Mouse (Mus musculus) gastrocnemius, postnatal 4 days (tissue): ENCODE data around the gene Cmip. TPM values are rescaled to one million over a fixed set of nuclear protein-coding genes. Genes with fewer than 3 reads are reported as not detected.
"Not testable (repeated sequence)": the region's sequence is repeated elsewhere in the genome, so short reads cannot be mapped to it uniquely, and the experiment has no call there.

Experiments
- DNase-seq, 2 experiments: peaks; one replicate each; pipeline ENCODE4 v3.0.0; 2021 to 2022; ENCODE audit warnings: low spot score in 2 of 2, mixed read lengths in 2 of 2
- total RNA-seq, 2 experiments: library from RNA; stranded (reverse); gene quantifications; 2 replicates each; pipeline ENCODE4 v1.2.3; 2021

Gene Cmip
- total RNA-seq, 2 experiments from 2014 or later: 39.1 to 40.7 TPM

DNA sequence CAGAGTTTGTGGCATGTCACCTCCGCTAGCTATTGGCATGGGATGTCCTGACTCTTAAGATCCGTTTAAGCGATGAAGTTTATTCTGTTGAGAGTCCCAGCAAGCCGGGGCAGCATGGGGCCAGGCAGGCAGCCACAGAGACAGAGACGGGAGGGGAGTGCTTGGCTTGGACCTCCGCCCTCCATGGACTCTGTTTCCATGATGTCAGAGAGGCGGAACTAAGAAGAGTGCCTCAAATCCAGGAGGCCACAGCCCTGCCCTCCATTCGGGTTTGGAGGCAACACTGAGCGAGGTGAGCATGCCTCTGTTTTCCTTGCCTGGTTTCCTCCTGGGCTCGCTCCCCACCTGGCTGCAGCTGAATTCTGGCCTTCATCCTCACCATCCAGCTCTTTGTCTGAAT lies 153.5 kb downstream of the Cmip start:
- peak in 1 of 2 experiments; percentile 52 for DNase-seq

DNA sequence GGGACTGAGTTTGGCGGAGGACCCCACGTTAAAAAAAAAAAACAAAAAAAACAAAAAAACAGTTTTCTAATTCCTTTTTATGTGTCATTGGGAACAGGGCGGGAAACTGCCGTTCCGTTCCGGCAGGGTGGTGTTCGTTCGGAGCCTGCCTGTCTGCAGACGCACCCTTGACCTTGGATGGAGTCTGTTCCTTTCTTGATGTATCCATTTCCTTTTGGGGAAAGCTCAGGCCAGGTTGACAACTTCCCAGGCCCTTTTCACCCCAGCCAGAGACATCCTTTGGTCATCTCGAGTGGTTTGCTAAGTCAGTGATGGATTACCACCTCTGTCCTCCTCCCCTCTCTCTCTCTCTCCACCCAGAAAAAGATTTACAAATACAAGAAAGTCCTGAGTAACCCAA lies 154.0 kb downstream of the Cmip start:
- no peak for DNase-seq

DNA sequence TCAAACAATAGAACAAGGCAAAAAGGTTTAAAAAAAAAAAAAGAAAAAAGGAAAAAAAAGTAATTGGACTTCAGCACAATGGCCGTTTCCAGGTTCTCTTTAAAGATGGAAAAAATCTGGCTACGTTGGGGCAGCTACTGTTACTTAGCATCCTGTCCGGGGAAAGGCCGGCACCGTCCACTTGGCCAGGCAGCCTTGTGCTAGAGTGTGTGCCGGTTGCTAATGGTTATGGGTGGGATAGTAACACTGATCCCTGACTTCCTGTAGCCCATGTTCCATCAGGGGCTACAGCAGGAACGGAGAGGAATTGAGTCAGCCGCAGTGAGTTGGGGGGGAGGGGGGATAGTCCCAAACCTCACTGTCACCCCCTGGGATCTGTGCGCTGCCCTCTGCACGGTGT lies 155.4 kb downstream of the Cmip start:
- DNase-seq: no peak

DNA sequence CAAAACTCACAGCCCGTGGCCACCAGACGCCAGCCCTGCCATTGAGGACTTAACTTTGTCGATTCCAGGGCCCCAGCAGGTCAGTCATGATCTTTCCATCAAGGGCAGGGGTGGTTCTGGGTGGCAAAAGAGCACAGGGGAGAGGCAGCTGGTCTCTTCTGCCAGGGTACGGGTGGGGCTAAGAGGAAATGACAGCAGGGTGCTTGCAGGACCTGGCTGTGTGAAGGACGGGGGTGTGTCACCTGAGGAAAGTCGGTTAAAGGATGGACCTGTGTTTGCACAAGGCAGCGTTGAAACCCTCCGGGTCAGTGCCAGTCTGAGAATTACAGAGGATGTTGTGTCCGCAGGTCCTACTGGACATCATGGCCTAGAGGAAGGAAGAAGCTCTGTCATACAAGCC lies 161.0 kb downstream of the Cmip start:
- DNase-seq: no peak

DNA sequence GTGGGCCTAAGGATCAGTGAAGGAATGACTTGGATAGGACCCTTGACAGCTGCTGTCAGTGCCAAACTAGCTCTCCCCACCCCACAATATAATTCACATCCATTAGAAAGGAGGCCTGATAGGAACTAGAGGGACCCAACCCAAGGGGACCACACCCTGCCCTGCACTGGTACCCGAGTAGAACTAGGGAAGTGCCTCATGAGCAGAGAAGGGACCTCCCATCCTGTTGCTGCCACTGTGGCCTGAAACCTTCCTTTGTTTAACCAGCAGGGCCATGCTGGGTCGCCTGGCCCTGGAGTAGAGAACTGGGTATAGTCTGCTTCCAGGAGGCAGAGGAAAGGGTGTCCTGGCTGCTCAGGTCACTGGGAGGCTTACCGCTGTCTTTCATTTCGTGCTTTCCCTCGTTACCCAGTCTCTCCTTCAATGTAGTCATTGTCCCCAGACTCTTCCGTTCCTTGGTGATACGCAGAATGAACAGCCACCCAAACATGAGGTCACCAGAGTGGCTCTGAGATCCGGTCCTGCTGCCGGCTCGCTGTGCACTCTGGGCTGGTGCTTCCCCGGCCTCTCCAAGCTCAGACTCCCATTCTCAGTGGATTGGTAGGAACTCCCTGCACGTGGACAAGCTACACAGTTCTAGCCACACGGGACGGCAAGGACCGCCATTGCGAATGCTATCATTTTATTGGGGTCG lies 164.1 kb downstream of the Cmip start:
- DNase-seq: no peak

DNA sequence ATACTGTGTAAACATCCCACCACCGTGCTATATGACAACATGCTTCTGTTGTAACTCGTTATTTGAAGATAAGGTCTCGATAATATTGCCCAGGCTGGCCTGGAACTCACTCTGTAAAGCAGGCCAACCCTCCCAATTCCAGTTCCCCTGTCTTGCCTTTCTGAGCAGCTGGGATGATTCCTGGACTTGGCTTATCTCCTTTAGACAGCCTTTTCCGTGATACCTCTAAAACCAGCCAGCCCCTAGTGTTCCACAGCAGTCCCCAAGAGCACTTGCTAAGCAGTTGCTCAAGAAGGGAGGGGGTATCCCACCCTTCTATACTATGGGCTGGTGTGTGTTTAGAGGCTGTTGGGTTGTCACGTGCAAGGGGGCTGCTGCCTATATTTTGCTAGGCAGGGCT lies 165.0 kb downstream of the Cmip start:
- no peak for DNase-seq

DNA sequence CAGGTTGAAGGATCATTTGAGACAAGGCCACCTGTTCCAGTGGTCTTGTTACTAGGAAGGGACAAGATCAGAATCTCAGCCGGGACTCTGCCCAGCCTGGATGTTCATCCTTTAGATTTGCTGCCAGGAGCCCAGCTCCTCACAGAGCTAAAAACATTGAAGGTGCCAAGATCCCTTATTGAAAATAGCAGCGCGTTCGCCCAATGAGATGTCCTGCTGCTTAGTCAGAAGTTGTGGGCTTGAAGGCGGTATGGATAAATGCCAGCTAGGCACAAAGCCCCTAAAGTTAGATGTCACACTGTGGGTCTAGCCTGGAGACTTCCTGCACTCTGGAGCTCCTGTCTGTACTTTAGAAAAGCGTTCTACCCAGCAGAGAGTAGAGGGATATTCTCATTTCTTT lies 165.5 kb downstream of the Cmip start:
- no peak for DNase-seq

DNA sequence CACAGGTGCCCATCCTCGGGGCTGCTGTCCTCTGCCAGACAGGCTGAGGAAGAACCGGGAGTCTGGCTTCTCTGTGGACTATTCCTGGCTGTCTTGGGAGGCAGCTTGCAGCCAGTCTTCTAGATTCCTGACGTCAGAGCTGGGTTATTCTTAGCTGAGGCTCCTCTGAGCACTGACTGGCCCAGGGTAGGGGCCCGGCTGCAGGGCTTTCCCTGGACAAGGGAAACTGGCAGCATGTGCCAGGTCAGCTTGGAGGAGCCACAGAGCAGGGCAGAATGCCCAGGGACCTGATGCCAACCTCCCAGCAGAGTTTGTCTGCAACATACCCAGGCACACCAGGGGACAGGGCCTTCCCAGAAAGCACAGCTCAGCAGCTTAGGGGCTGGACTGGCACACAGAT lies 166.2 kb downstream of the Cmip start:
- peak in 1 of 2 experiments; percentile 74 for DNase-seq

DNA sequence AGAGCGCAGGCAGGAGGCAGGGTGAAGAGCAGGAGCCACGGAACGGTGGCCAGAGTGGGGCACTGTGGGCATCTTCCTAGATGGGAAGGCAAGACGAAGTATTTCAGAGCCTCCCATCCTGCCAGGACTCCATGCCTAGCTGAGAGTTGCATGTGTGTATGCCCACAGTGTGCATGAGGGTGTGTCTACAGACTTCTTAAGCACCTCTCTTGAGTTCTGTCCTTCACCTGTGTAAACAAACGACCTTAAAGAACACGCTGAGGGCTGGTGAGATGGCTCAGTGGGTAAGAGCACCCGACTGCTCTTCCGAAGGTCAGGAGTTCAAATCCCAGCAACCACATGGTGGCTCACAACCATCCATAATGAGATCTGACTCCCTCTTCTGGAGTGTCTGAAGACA lies 171.0 kb downstream of the Cmip start:
- DNase-seq: not testable (repeated sequence)

DNA sequence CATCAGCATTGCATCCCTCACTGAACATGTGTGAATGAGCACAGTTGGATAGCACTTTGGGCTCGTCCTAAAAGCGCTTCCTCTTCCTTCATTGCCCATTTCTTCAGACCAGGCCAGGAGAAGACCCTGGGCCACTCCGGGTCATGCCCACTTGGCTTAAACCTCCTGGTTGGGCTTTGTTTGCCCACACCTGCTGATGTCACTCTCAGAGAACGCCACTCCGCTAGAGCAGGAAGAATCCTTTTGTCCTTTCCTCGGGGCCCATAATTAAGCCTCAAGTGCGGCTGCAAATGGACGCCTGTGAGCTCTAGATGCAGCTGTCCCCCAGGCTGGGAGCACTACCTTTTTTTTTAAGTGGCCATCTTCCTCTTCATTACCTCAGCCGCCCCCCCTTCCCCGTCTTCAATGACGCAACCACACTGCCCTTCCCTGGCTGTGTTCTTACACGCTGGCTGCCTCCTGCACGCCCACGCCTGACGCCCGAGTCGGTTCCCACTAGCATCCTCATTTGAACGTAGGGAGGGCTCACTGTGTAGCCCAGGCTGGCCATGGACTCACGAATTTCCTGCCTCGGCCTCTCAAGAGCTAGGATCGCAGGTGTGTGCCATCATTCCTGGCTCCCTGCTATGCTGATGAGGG lies 171.8 kb downstream of the Cmip start:
- DNase-seq: no peak

DNA sequence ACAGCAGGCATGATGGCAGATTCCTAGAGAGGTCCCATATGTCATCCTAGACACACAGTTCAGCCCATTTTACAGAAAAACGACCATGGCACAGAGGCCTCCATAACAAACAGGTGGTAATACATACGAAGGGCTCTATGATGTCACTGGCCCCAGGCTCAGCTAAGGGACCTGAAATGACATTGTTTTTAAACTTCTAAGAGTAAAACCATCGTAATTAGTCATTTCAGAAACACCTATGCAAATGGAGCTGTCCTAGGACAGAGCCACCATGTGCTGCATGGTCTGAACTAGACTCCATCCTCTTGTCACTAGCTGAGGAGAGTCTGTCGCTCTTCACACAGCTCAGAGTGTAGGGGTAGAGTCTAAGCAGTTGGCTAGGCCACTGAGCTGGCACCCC lies 173.8 kb downstream of the Cmip start:
- DNase-seq: no peak

DNA sequence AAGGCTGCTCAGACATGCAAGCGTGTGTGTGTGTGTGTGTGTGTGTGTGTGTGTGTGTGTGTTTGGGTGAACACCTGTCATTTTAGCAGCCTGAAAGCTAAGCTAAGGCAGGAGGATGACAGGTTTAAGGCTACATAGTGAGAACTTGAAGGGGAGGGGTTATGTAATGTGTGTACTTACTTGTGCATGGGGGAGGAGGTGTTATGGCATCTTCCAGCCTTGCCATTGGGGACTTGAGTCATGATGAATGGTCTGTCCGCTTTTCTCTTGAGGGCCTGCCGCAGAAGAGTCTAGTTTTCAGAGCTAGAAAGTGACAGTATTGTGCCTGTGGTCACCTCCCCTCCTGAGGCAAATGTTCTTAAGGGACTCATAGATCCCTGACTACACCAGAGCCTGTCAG lies 174.7 kb downstream of the Cmip start:
- DNase-seq: no peak

DNA sequence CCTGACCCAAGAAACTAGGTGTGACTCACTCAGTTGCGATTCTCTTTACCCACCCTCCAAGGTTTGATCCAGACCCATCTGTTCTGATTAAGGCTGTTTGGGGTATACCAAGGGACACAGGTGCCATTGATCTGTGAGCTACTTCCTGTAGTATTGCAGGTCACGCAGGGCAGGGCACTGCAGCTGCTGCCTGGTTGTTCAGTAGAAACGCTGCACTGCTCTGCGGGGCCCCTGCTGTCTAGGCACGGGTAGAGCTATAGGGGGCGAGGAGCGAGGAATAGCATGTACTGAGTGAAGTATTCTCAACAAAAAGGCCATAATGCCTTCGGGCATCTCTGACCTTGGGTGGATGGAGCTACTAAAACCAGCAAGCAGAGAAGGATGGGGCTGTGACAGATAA lies 175.2 kb downstream of the Cmip start:
- no peak for DNase-seq

DNA sequence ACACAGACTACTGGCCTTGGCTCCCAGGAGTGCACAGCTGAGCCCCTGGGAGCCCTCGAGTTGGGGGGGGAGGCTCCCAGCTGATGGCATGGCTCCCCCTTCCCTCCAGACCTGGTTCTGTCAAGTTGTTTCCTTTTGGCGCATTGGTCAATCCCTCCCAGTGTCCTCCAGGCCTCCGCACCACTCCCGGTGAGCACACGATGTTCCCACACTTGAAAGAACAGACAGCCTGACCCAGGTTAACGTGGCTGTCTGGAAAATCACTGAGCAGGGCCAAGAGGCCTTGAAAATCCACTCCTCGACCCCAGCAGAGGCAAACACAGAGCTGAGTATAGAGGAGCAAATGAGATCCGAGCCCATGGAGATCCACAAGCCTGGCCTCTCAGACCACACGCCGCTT lies 177.1 kb downstream of the Cmip start:
- no peak for DNase-seq

DNA sequence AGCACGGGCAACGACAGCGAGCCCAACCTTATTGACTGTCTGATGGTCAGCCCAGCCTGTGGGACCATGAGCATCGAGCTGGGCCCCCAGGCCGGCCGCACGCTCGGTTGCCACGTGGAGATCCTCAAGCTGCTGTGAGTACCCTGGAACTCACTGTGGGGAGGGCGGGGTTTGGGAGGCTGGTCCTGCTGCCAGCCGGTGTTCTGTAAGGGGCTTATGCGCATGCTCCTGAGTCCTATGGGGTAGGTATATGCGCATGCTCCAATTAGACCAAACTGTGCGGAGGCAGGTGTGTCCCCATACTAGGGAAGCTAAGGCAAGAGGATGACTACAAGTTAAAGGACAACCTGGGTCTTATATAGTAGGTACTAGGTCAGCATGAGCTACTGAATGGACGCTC lies 179.9 kb downstream of the Cmip start:
- DNase-seq: no peak

DNA sequence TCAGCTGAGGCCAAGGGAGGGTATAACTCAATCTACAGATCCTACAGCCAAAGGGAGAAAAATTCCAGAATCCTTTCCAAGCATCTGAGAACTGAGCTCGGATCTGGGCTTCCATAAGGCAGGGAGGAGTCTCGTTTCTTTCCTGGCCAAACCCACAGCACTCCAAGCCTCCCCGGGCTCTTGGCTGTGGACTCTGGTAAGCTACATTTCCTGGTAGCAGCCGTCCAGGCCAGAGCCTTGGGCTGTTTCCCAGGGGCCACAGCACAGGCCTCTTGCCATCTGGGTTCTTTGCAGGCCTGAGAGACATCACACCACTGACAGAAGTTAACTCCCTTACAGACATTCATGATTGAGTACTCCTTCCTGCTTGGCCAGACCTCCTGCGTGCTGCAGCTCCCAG lies 180.8 kb downstream of the Cmip start:
- DNase-seq: peak in 1 of 2 experiments; percentile 58

DNA sequence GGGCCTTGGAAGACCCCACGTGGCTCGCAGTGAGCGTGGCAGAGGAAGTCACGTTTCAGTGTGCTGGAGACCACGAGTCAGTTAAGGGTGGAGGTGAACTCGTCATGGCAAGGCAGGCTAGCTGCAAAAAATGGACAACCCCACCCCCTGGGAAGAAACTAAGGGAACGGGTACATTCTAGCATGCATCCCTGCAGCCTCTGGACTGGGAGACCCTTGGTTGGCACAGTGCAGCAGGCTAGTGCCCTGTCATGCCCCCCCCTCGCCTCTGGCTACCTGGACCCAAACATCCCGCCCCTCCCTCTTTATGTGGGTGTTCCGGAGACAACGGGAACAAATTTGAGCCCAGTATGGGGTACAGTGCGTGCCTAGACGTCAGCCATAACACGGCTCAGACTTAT lies 183.5 kb downstream of the Cmip start:
- DNase-seq: no peak

DNA sequence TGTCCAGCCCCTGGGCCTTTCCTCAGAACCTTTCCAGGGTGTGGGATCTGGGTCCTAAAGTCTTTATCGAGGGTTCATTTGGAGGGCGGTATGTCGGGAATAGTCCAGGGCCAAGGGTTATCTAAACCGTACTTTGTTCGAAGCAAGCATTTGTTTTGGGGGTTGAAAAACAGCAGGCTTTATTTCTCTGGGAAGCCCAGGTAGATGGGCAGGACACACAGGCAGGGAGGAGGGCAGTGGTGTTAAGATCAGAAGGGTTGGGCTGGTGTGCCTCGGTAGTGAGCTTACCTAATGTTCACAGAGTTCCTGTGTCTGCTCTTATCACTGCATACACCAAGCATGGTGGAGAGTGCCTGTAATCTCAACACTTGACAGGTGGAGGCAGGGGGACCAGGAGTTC lies 183.9 kb downstream of the Cmip start:
- DNase-seq: no peak

DNA sequence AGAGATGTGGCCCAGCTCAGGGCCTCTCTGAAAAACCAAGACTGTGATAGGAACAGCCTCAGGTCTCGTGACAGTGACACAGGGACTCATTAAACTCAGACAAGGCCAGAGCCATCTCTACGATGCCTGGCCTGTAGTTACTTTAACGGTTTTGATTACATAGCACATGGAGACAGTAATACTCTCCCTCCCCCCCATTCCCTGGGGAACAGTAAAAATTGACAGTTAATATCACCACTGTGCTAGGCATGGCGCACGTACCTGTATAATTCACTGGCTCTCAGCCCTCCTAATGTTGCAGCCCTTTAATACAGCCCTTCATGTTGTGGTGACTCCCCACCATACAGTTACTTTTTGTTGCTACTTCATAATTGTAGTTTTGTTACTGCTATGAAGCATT lies 188.6 kb downstream of the Cmip start:
- DNase-seq: no peak

DNA sequence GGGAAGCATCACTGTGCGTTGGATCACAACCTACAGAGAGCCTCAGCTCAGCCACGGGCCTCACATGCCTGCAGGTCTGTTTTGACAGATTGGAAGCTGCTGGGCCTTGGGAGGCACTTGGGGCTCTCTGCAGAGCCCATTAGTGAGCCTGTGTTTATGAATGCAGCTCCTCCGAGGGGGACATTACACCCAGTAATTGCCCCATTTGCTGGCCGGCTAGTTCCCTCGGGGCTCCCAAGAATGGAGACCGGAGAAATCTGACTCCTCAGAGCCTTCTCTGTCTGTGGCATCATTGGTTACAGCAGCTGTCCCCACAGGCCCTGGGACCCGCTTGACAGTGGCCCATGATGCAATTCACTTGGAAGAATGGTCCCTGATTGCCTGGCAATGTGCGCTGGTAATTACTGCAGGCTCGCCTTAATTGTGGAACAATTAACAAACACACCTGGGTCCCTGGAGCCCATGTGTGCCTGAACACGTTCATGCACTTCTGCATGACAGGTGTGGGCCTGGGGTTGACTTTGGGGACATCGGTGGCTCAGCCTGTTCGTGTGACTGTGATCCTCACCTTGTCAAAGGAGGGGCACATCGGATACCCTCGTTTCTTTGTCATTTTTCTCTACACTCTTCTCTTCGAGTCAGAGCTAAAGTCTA lies 189.6 kb downstream of the Cmip start:
- no peak for DNase-seq

DNA sequence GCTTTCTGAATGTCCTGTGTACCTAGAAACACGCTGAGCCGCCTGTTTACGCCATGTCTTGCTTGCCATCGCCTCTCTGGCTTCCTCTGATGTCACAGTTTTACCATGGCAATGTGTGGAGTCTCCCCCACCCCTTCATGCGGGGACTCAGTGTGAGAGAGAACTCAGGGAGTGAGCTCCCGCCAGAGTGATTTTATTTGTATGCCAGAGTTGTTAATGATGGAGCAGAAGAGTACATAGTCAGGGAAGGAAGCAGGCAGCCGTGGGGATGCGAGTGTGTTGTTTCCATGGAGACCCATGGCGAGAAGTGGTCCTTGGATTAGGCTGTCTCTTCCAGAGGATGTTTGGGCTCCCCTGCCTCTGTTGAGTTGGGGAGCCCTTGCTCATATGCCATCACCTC lies 194.2 kb downstream of the Cmip start:
- no peak for DNase-seq

DNA sequence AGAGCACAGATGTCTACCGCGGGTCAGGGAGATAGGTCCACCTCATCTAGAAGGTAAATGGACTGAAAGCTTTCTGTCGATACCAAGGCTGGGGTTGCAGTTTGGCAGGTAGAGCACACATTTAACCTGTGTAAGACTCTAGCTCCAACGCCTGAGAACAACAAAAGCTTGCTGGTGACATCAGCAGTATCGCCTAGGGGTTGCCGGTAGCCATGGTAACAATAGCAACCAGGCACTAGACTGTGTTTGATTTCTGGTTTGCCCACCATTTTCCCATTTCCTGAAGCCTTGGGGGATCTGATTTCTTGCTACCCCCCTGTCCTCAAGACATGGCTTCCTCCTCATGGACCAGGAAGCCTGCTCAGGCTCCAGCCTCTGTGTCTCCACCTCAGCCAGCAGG lies 197.1 kb downstream of the Cmip start:
- DNase-seq: no peak
